Mouse (Mus musculus) ES-Bruce4 (cell line): ENCODE measurements around the gene Golt1a. TPM values are rescaled to one million over a fixed set of nuclear protein-coding genes. Genes with fewer than 3 reads are reported as not detected.

Experiments
- H3K27ac ChIP-seq: 2 replicates; pipeline ENCODE4 v1.5.1; 2012; ENCODE audit warnings: low read length, inconsistent platforms; ENCODE audit not compliant: insufficient read depth
- H3K27me3 ChIP-seq: 2 replicates; pipeline ENCODE4 v1.6.1; 2012; ENCODE audit warnings: mild to moderate bottlenecking, low read length, inconsistent platforms; ENCODE audit not compliant: control insufficient read depth, poor library complexity, insufficient read depth, severe bottlenecking
- H3K36me3 ChIP-seq: 2 replicates; pipeline ENCODE4 v1.6.1; 2012; ENCODE audit warnings: inconsistent platforms, mild to moderate bottlenecking, low read length, moderate library complexity; ENCODE audit not compliant: control insufficient read depth, poor library complexity, insufficient read depth, severe bottlenecking
- H3K4me1 ChIP-seq: one replicate; pipeline ENCODE4 v1.8.1; 2011; ENCODE audit warnings: low read length; ENCODE audit not compliant: control insufficient read depth, insufficient read depth
- H3K4me3 ChIP-seq: 2 replicates; pipeline ENCODE4 v1.5.1; 2011; ENCODE audit warnings: low read depth, mild to moderate bottlenecking, low read length
- H3K9ac ChIP-seq: 2 replicates; pipeline ENCODE4 v1.6.1; 2012; ENCODE audit warnings: low read depth, mild to moderate bottlenecking, inconsistent platforms; ENCODE audit not compliant: poor library complexity, severe bottlenecking
- H3K9me3 ChIP-seq: replicated peaks from 2 replicates; pipeline ENCODE4 v1.6.1; 2012; ENCODE audit warnings: mild to moderate bottlenecking, low read length, inconsistent platforms; ENCODE audit not compliant: control insufficient read depth, poor library complexity, insufficient read depth, severe bottlenecking
- CTCF ChIP-seq: IDR thresholded peaks from one replicate; pipeline ENCODE4 v1.8.1; 2011; ENCODE audit warnings: low read depth, low read length
- EP300 ChIP-seq: IDR thresholded peaks from 2 replicates; pipeline ENCODE4 v1.6.1; 2011; ENCODE audit warnings: low read depth, low read length; ENCODE audit not compliant: insufficient read depth
- POLR2A ChIP-seq: IDR thresholded peaks from one replicate; pipeline ENCODE4 v1.8.1; 2011; ENCODE audit warnings: low read length; ENCODE audit not compliant: insufficient read depth
- polyA plus RNA-seq: library from polyadenylated mRNA; stranded (reverse); fragments of >200 nt; gene quantifications from 2 replicates; pipeline ENCODE4 v1.2.4, GENCODE M21; 2011; ENCODE audit warnings: low read depth; ENCODE audit not compliant: missing spikeins, insufficient read depth, insufficient read length

The Golt1a gene
- polyA plus RNA-seq, 1 experiment, result not detected

- TF ChIP-seq CTCF (peak; percentile 72), EP300 (no peak)
- Histone ChIP-seq H3K27ac (no peak overlapping the region), H3K36me3 (no peaks in the 10 kb centered on the region), H3K4me1 (no peaks in the 10 kb centered on the region), H3K4me3 (no peak overlapping the region), H3K27me3 (no peaks in the 10 kb centered on the region), H3K9ac (no peak overlapping the region), H3K9me3 (no peaks in the 10 kb centered on the region)
These were observed 1.6 kb downstream of the Golt1a start for GRCm38 (mm10) chr1:133311240-133311639.

DNA sequence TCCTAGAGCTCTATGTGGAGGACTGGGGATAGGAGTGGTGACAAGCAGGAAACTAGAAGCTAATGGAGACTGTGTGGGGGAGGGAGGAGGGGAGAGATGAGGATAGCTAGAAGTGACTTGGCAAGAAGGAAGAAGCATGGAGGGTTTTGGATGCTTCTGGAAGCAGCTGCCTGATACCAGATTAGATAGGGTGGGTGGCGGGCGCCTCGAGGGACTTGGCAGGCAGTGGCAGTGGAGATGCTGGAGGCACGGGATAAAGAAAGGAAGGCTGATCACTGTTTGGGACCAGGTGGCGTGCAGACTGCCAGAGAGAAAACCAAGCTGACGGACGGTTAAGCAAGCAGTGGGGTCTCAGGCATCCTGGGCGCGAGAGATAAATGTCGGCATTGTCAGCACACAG is 2.3 kb downstream of the Golt1a start:
- TF ChIP-seq POLR2A, result no peak
- no peak for TF ChIP-seq EP300
- no peak for TF ChIP-seq CTCF
- Histone ChIP-seq H3K36me3 (no peaks in the 10 kb centered on the region), H3K9ac (no peak overlapping the region), H3K27me3 (no peaks in the 10 kb centered on the region), H3K9me3 (no peaks in the 10 kb centered on the region), H3K4me1 (no peaks in the 10 kb centered on the region), H3K4me3 (no peak overlapping the region), H3K27ac (no peak overlapping the region)

DNA sequence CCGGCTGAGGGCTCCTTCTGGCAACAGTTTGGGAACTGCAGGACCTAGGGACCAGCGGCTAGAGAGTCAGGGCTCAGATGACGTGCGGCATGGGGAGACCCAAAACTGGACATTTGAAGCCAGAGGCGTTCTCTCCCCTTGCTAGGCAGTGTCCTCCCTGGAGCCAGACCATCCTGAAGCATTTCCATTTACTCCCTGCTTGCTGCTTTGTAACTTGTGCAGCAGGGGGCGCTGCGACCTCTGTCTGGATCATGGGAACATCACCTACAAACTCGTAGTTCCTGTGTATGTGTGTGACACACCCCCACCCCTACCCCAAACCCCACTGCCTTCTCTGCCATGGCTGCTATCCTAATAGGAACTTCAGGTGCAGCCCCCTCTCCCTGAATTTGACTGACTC is 4.8 kb downstream of the Golt1a start:
- TF ChIP-seq POLR2A (no peak), CTCF (peak; percentile 93), EP300 (no peak)
- Histone ChIP-seq H3K27me3 (no peaks in the 10 kb centered on the region), H3K4me1 (no peaks in the 10 kb centered on the region), H3K4me3 (no peak overlapping the region), H3K9ac (no peak overlapping the region), H3K36me3 (no peaks in the 10 kb centered on the region), H3K9me3 (no peaks in the 10 kb centered on the region), H3K27ac (no peak overlapping the region)

- Histone ChIP-seq H3K4me1 (no peaks in the 10 kb centered on the region), H3K4me3 (no peak overlapping the region), H3K9me3 (no peaks in the 10 kb centered on the region), H3K27me3 (no peaks in the 10 kb centered on the region), H3K36me3 (no peaks in the 10 kb centered on the region), H3K27ac (no peak overlapping the region), H3K9ac (no peak overlapping the region)
- no peak for TF ChIP-seq EP300
- TF ChIP-seq POLR2A, result no peak
- TF ChIP-seq CTCF, result no peak
These were observed 6.2 kb downstream of the Golt1a start for GRCm38 (mm10) chr1:133315775-133316174.

GRCm38 (mm10) chr1:133316577-133316976 is 7.0 kb downstream of the Golt1a start:
- Histone ChIP-seq H3K9ac (no peak overlapping the region), H3K9me3 (no peaks in the 10 kb centered on the region), H3K4me3 (no peak overlapping the region), H3K36me3 (no peaks in the 10 kb centered on the region), H3K4me1 (no peaks in the 10 kb centered on the region), H3K27ac (no peak overlapping the region), H3K27me3 (no peaks in the 10 kb centered on the region)
- TF ChIP-seq POLR2A (no peak), CTCF (peak; percentile 8)

DNA sequence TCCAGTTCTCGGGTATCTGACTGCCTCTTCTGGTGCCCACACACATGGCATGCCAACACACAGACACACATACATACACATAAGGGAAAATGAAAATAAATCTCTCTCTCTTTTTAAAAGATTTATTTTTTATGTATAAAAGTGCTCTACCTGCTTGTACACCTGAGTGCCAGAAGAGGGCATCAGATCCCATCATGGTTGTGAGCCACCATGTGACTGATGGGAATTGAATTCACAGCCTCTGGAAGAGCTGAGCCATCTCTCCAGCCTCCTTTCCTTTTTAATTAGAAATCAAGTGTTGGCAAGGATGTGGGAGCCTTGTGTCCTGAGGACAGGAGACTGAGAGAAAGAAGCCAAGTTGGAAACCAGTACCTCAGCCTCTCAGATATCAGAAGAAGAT is 7.5 kb downstream of the Golt1a start:
- TF ChIP-seq CTCF (no peak), POLR2A (no peak), EP300 (no peak)

More for the DNA sequence above, 7.5 kb downstream of the Golt1a start:
- Histone ChIP-seq H3K27ac (no peak overlapping the region), H3K27me3 (no peaks in the 10 kb centered on the region), H3K4me1 (no peaks in the 10 kb centered on the region), H3K9ac (no peak overlapping the region), H3K4me3 (no peak overlapping the region), H3K9me3 (no peaks in the 10 kb centered on the region), H3K36me3 (no peaks in the 10 kb centered on the region)
